Mouse (Mus musculus): ENCODE data around the gene Stx3.

Gene Stx3

DNA sequence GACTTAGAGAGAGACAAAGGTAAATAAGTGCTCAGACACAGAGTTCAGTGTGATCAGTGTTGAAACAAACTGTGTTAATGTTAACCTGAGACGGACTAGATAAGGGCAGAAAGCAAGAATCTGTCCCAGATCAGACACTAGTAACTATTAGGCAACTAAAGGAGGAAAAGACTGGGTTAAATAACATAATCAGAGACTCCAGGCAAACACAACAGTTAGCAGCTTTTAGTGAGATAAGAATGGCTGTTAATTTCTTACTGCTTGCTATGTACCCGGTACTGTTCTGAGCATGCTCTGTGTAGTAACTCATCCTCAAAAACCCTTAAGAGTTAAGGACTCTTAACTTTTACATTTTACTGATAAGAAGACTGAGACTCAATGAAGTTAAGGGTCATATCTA, 93.3 kb downstream of the Stx3 start:
- DNase-seq (ENCODE audit: low spot score in 2 of 2), result no peak
